Mouse (Mus musculus) lung, embryonic 15.5 days (tissue): Measurements from ENCODE around the gene Gm5726. TPM values are rescaled to one million over a fixed set of nuclear protein-coding genes. Genes with fewer than 3 reads are reported as not detected.
"Not testable (repeated sequence)": the region's sequence is repeated elsewhere in the genome, so short reads cannot be mapped to it uniquely, and the experiment has no call there.

Source experiments
- ATAC-seq: fragments of 200-750 bp; cut with Nextera tagmentation; 2 replicates; pipeline ENCODE4 v1.8.0; 2017; ENCODE audit warnings: moderate number of reproducible peaks, borderline replicate concordance; ENCODE audit not compliant: low FRiP score, low TSS enrichment; ENCODE audit errors: extremely low read depth
- H3K27ac ChIP-seq: fragments of 300-500 bp; sonication (generic); 2 replicates; pipeline ENCODE4 v1.5.1; 2015; ENCODE audit warnings: moderate library complexity, mild to moderate bottlenecking, inconsistent platforms
- H3K27me3 ChIP-seq: fragments of 300-500 bp; sonication (generic); 2 replicates; pipeline ENCODE4 v1.6.1; 2015; ENCODE audit warnings: inconsistent platforms
- H3K36me3 ChIP-seq: fragments of 300-500 bp; sonication (generic); 2 replicates; pipeline ENCODE4 v1.6.1; 2015; ENCODE audit warnings: inconsistent platforms
- H3K4me1 ChIP-seq: fragments of 300-500 bp; sonication (generic); 2 replicates; pipeline ENCODE4 v1.6.1; 2015; ENCODE audit warnings: inconsistent platforms
- H3K4me2 ChIP-seq: fragments of 300-500 bp; sonication (generic); 2 replicates; pipeline ENCODE4 v1.6.1; 2015; ENCODE audit warnings: inconsistent platforms, mild to moderate bottlenecking, moderate library complexity
- H3K4me3 ChIP-seq: fragments of 300-500 bp; sonication (generic); 2 replicates; pipeline ENCODE4 v1.5.1; 2015; ENCODE audit warnings: mild to moderate bottlenecking, inconsistent platforms
- H3K9ac ChIP-seq: fragments of 300-500 bp; sonication (generic); 2 replicates; pipeline ENCODE4 v1.6.1; 2015; ENCODE audit warnings: inconsistent platforms
- H3K9me3 ChIP-seq: fragments of 300-500 bp; sonication (generic); 2 replicates; pipeline ENCODE4 v1.6.1; 2016; ENCODE audit warnings: inconsistent platforms
- WGBS: fragments of 180-500 bp; shearing (Covaris S2); methylation state at CpG from one replicate; pipeline ENCODE4 v1.1.7; 2015; 5-methylcytosine and 5-hydroxymethylcytosine counted together
- polyA plus RNA-seq: library from polyadenylated mRNA; unstranded; fragments of >200 nt; fragmentation: Nextera tagmentation; extraction: Ambion mirVana; gene quantifications from 2 replicates; pipeline ENCODE4 v1.2.1, GENCODE M21; 2015

Gm5726 gene
- not detected in 2 replicates for polyA plus RNA-seq

- not testable (repeated sequence) for ATAC-seq, H3K27me3 ChIP-seq, H3K4me1 ChIP-seq, H3K27ac ChIP-seq, H3K36me3 ChIP-seq, H3K4me3 ChIP-seq, H3K9ac ChIP-seq, H3K4me2 ChIP-seq, H3K9me3 ChIP-seq
- no CpG with 5 or more reads among the region's 1 CpGs for WGBS
Measured at GRCm38 (mm10) chr7:20545657-20546056, at the start of gene Gm5726. Gene Gm5726, minus strand, starts transcription at chr7:20545757.

- ATAC-seq, H3K9ac ChIP-seq, H3K4me1 ChIP-seq, H3K36me3 ChIP-seq, H3K27ac ChIP-seq, H3K27me3 ChIP-seq, H3K9me3 ChIP-seq, H3K4me2 ChIP-seq, H3K4me3 ChIP-seq: not testable (repeated sequence)
- WGBS, result no CpG with 5 or more reads among the region's 3 CpGs
Measured at GRCm38 (mm10) chr7:20576141-20576540, 30.6 kb upstream of the Gm5726 start, which contains the start of gene Gm4141. Gene Gm4141, minus strand, starts transcription at chr7:20576241.

DNA sequence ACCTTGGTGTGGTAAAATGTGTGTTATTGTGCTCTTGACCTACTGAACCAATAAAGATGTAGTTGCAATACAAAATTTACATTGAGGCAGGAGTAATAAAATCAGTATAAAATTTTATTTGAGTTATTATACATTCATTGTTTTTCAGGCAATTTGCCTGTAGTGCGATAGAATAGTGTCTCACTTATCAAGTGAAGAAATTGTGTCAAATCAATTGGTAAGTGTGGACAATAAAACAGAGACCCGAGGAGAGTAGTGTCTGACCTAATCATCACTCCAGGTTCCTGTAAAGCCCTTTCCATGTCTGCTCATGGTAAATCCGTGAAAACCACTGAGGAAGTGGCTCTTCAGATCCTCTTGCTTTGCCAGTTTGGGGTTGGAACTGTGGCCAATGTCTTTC is 12.0 kb downstream of the Gm5726 start, which contains the start of gene Vmn1r104:
TSS of gene Vmn1r104 (plus strand) at position 301 of the 400 bp plus-strand sequence.
- ATAC-seq, H3K4me2 ChIP-seq, H3K4me1 ChIP-seq, H3K36me3 ChIP-seq, H3K9me3 ChIP-seq, H3K27ac ChIP-seq, H3K27me3 ChIP-seq, H3K4me3 ChIP-seq, H3K9ac ChIP-seq: not testable (repeated sequence)
- no CpG with 5 or more reads among the region's 3 CpGs for WGBS

DNA sequence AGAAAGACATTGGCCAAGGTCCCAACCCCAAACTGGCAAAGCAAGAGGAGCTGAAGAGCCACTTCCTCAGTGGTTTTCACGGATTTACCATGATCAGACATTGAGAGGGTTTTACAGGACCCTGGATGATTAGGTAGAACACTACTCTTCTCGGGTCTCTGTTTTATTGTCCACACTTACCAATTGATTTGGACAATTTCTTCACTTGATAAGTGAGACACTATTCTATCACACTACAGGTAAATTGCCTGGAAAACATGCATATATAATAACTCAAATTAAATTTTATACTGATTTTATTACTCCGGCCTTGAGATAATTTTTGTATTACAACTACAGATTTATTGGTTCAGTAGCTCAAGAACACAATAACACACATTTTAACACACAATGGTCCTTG is 35.1 kb downstream of the Gm5726 start, which contains the start of gene Vmn1r103:
TSS of gene Vmn1r103 (minus strand) at position 101 of the 400 bp plus-strand sequence.
- H3K9me3 ChIP-seq, H3K4me3 ChIP-seq, H3K27me3 ChIP-seq, H3K27ac ChIP-seq, H3K4me1 ChIP-seq, ATAC-seq, H3K4me2 ChIP-seq, H3K36me3 ChIP-seq, H3K9ac ChIP-seq: not testable (repeated sequence)
- WGBS, result no CpG with 5 or more reads among the region's 3 CpGs

Other genes with a start within 250 kb of the Gm5726 start
- gene Gm4133, start 211.7 kb downstream of the Gm5726 start, polyA plus RNA-seq, result not detected in 2 replicates
- gene Gm5728, start 170.3 kb downstream of the Gm5726 start, polyA plus RNA-seq, result not detected in 2 replicates
- gene Vmn1r100, start 127.8 kb downstream of the Gm5726 start, polyA plus RNA-seq, result not detected in 2 replicates
- not detected in 2 replicates for gene Vmn1r101, start 103.2 kb downstream of the Gm5726 start, polyA plus RNA-seq
- gene Gm10670, start 70.8 kb downstream of the Gm5726 start, polyA plus RNA-seq, result not detected in 2 replicates
- gene Vmn1r103, start 35.2 kb downstream of the Gm5726 start, polyA plus RNA-seq, result not detected in 2 replicates
- gene Vmn1r104, start 11.9 kb downstream of the Gm5726 start, polyA plus RNA-seq, result not detected in 2 replicates
- gene Gm4141, start 30.5 kb upstream of the Gm5726 start, polyA plus RNA-seq, result not detected in 2 replicates
- gene Gm4513, start 53.3 kb upstream of the Gm5726 start, polyA plus RNA-seq, result not detected in 2 replicates
- gene Vmn1r107, start 123.2 kb upstream of the Gm5726 start, polyA plus RNA-seq, result not detected in 2 replicates
- not detected in 2 replicates for gene Vmn1r111, start 157.5 kb upstream of the Gm5726 start, polyA plus RNA-seq
- not detected in 2 replicates for gene Gm10668, start 184.9 kb upstream of the Gm5726 start, polyA plus RNA-seq
- not detected in 2 replicates for gene Vmn1r112, start 225.4 kb upstream of the Gm5726 start, polyA plus RNA-seq
- gene Vmn1r113, start 241.5 kb upstream of the Gm5726 start, polyA plus RNA-seq, result not detected in 2 replicates